Mouse (Mus musculus) heart, postnatal 14 days (tissue): Measurements from ENCODE around the gene Cyp3a57. TPM values are rescaled to one million over a fixed set of nuclear protein-coding genes. Genes with fewer than 3 reads are reported as not detected.
"Not testable (repeated sequence)": the region's sequence is repeated elsewhere in the genome, so short reads cannot be mapped to it uniquely, and the experiment has no call there.

Experiments
- DNase-seq, 2 experiments: peaks; one replicate each; pipeline ENCODE4 v3.0.0; 2021 to 2022
- intact Hi-C: fragments of 180-260 bp; cut with DNase I; formaldehyde crosslinking; loops from one replicate; pipeline ENCODE4 v1.15.1; 2025
- long read RNA-seq, 2 experiments: library from polyadenylated mRNA; stranded (forward); transcript quantifications; one replicate each; pipeline ENCODE4 v2.0.0; 2021
- total RNA-seq, 2 experiments: library from RNA; stranded (reverse); gene quantifications; 2 replicates each; pipeline ENCODE4 v1.2.3; 2021

The Cyp3a57 gene
- total RNA-seq = not detected
- long read RNA-seq, experiment 1 = 0 reads
- long read RNA-seq, experiment 2 = 0 reads

GRCm38 (mm10) chr5:145344941-145345340 is at the start of gene Cyp3a57:
TSS of gene Cyp3a57 (plus strand) at chr5:145345279.
- no peak for DNase-seq
- intact Hi-C loops = no loop called here

DNA sequence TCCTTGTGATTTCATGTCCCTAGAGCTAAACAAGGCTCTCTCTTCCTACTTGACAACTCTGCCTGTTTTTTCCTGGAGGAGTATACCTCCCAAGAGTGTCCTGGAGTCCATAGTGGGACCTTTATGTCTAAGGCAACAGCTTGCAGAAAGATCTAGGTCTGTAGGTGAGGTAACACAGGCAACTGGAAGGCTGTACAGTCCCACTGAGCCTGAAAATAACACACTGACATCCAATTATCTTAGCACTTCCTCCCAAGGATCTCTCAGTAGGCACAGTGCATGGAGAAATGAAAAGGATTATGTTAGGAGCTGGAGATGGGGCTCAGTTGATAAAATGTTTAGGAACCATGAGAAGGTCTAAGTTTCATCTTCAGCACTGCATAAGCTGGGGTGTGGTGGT is 44.6 kb upstream of the Cyp3a57 start:
- DNase-seq = no peak
- intact Hi-C loops = no loop called here

GRCm38 (mm10) chr5:145301796-145302195 is 43.3 kb upstream of the Cyp3a57 start:
- intact Hi-C loops = not testable (repeated sequence)

DNA sequence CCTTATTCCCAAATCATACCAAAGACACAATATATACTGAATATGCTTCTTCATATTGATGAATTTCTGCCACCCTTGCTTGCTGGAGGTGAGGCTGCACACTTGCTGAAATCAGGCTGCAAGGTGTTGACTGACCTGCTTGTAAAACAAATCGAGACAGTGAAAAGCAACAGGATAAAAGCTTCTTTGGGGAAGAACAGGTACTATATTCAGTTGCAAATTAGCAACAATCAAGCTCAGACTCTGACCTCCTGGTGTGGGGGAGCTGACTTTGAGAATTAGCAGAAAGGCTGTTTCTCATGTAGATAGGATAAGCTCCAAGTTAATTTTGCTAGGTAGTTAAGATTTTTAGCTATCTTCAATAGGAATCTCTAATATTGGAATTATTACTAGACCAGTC is 42.7 kb upstream of the Cyp3a57 start:
- intact Hi-C loops = no loop called here

More at GRCm38 (mm10) chr5:145301796-145302195, 43.3 kb upstream of the Cyp3a57 start:
- not testable (repeated sequence) for DNase-seq

DNA sequence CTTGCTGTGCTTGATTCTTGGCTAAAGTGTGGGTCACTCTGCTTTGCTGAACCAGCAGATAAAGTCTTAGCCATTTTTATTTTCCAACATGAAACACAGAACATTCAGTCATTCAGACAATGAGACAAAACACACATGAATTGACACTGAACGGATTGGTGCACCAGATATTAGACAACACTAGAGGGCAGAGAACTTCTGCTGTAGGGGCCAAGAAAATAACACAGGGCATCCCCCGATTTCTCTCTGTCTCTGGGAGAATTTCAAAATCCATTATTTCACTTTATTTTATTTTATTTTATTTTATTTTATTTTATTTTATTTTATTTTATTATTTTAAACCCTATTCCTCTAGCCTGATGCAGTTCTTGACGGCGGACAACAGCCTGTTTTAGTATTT is 38.1 kb upstream of the Cyp3a57 start:
- intact Hi-C loops, DNase-seq: not testable (repeated sequence)

More for the DNA sequence above, 42.7 kb upstream of the Cyp3a57 start:
- no peak for DNase-seq

DNA sequence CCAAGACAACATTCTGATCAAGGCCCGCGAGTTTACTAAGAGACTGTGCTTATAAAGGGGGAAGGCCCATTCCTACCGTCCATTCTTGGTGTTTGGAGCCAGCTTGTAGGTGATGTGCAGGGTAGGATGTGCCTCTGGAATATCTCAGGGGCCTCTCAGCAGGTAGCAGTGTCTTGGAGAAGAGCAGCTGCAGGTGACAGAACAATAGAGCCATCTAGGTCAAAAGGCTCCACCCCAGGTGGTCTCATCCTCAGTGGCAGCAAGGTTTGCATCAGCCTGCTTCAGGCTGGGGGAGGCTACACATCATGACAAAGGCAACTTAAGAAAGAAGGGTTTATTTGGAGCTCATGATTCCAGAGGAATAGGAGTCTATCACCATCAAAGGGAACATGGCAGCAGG is 37.3 kb upstream of the Cyp3a57 start:
- DNase-seq, intact Hi-C loops: not testable (repeated sequence)

DNA sequence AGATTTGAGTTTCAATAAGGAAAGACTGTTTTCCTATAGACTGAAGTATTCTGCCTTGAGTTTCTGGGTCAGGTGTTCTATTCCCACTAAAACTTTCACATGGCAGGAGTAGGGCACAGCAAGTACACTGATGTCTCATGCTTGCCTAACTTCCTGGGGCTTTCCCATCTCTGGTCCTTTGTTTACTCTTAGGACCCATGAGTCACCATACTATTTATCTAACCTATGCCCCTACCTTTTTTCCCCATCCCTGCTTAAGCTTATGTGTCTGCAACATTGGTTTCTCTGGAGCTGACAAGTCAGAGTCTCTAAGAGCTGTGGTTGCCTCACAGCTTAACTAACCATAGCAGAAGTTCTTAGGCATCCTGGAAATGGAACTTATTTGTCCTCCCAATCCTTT is 31.2 kb upstream of the Cyp3a57 start:
- intact Hi-C loops = no loop called here
- DNase-seq = no peak

- intact Hi-C loops = no loop called here
These were observed 27.9 kb upstream of the Cyp3a57 start for GRCm38 (mm10) chr5:145317141-145317540.

DNA sequence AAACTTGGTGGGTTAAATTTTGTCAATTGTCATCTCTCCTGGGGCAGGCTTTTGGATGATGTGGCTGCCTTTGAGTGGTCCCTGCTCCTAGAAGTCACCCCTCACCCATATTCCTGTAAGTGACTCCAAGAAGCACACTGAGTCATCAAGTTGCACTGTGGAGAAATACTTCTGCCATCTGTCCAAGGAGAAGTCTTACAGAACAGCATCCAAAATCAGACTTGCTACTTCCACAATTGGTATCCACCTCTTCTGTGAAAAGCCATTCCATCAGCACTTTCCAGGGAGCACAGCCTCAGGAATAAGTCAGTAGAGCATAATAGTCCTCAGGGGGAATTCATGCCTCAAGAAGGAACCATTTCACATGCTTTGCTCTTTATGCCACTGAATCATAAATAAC is 6.3 kb upstream of the Cyp3a57 start:
- intact Hi-C loops, DNase-seq: not testable (repeated sequence)

More at GRCm38 (mm10) chr5:145317141-145317540, 27.9 kb upstream of the Cyp3a57 start:
- no peak for DNase-seq

DNA sequence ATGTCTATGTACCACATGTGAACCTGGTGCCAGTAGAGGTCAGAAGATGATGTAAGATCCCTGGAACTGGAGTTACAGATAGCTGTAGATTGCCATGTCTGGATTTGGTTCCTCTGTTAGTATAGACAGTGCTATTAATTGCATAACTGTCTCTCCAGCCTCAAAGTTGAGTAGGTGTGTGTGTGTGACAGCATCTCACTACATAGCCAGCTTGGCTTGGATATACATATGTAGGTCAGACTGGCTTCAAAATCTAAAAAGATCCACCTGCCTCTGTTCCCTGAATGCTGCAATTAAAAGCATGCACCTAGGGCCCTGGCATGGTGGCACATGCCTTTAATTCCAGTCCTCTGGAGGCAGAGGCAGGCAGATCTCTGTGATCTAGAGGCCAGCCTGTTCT is 4.6 kb downstream of the Cyp3a57 start:
- intact Hi-C loops = no loop called here
- no peak for DNase-seq

- DNase-seq = no peak
- intact Hi-C loops = no loop called here
These were observed 8.0 kb downstream of the Cyp3a57 start for GRCm38 (mm10) chr5:145353081-145353480.

DNA sequence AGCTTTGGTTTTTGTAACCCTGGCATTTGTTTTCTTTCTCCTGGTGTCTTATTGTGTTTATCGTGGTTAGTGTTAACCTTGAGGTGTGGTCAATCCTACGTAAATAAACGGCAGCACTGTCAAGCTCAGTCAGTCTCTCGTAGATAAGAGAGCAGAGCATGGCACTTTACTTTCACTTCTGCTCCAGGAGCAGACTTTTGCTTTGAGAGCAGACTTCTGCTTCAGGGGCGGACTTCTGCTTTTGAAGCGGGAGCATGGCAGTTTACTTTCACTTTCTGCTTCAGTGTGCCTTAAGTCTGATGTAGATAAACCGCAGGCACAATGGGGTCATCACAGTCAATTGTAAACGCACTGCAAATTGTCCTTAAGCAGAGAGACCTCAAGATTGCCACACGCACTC is 70.3 kb downstream of the Cyp3a57 start:
- DNase-seq, intact Hi-C loops: not testable (repeated sequence)

DNA sequence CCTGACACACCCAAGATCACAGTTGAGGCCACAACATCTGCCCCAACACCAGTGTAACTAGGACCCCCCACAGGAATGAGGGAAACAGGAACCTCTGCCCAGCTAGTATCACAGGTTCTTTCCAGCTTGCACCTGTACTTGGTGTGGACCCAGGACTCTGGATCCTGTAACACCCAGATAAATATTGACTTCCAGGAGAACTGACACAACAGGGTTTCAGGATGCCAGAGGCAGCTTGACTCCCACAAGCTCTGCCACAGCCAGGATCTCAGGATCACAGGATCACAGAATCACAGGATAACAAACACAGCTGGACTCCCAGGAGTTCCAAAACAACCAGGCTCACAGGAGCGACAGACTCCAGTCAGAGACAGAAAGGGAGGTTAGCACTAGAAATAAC is 77.2 kb downstream of the Cyp3a57 start:
- DNase-seq = no peak
- intact Hi-C loops = no loop called here

DNA sequence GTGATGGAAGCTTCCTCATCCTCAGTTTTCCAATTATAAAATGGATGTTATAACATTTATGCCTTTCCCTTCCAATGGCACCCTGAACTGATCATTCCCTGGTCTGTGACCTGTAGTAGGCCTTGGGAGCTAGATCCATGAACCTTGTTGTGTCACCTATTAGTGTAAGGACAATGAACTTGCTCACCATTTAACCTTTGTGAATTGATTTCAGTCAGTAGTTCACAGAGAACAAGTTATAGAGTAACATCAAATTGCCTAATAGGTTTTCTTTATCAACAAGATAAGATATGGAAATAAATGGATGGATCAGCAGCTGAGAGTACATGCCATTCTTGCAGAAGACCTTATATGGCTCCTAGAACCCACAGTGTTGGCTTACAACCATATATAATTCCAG is 85.9 kb downstream of the Cyp3a57 start:
- intact Hi-C loops = no loop called here
- DNase-seq = no peak

GRCm38 (mm10) chr5:145433688-145434087 is 88.6 kb downstream of the Cyp3a57 start:
- intact Hi-C loops = no loop called here
- no peak for DNase-seq

Other genes starting within 250 kb of the Cyp3a57 start
- gene Arpc1b, start 231.1 kb upstream of the Cyp3a57 start, total RNA-seq = 100 to 1,000 TPM in 1 of 2 experiments, 10 to 100 TPM in 1; 97.2 to 113 TPM
- gene Pdap1, start 205.0 kb upstream of the Cyp3a57 start, total RNA-seq = 10 to 100 TPM; 41.6 to 42.6 TPM
- gene Bud31, start 204.9 kb upstream of the Cyp3a57 start, total RNA-seq = 10 to 100 TPM; 59.5 to 73.7 TPM
- gene Ptcd1, start 178.2 kb upstream of the Cyp3a57 start, total RNA-seq = 10 to 100 TPM; 27.1 to 27.8 TPM
- gene Cpsf4, start 178.1 kb upstream of the Cyp3a57 start, total RNA-seq = 10 to 100 TPM; 10.3 to 12.4 TPM
- gene Atp5j2, start 153.2 kb upstream of the Cyp3a57 start, total RNA-seq = 100 to 1,000 TPM; 871 to 935 TPM
- gene Zkscan14, start 143.4 kb upstream of the Cyp3a57 start, total RNA-seq = 1 to 10 TPM; 6.3 to 6.6 TPM
- 10 to 100 TPM in 1 of 2 experiments, 1 to 10 TPM in 1; 9.9 to 10.0 TPM for gene Zkscan5, start 140.7 kb upstream of the Cyp3a57 start, total RNA-seq
- gene Zfp655, start 113.6 kb upstream of the Cyp3a57 start, total RNA-seq = 10 to 100 TPM; 28.3 to 31.9 TPM
- 10 to 100 TPM; 11.0 to 13.9 TPM for gene Zscan25, start 64.8 kb upstream of the Cyp3a57 start, total RNA-seq
- not detected for gene Cyp3a16, start 124.4 kb downstream of the Cyp3a57 start, total RNA-seq
- not detected for gene Cyp3a41b, start 239.5 kb downstream of the Cyp3a57 start, total RNA-seq